Mouse (Mus musculus) cortical plate, adult 2 months (tissue): Measurements from ENCODE around the gene Adpgk.
A peak's percentile ranks its signal among the peaks of the same experiment; 100 is the strongest.

Experiments used
- CTCF ChIP-seq: fragments of 200-500 bp; IDR thresholded peaks from 2 replicates; pipeline ENCODE4 v1.5.1; 2011; ENCODE audit warnings: mild to moderate bottlenecking, control low read depth, low read length; ENCODE audit not compliant: insufficient read depth; ENCODE audit errors: extremely low read depth
- POLR2A ChIP-seq: fragments of 200-500 bp; IDR thresholded peaks from 2 replicates; pipeline ENCODE4 v1.6.1; 2011; ENCODE audit warnings: mild to moderate bottlenecking, low read length, control low read depth; ENCODE audit not compliant: insufficient read depth; ENCODE audit errors: extremely low read depth

GRCm38 (mm10) chr9:59266332-59266731 lies 25.0 kb upstream of the Adpgk start:
- peak; percentile 39 for TF ChIP-seq CTCF
- no peak for TF ChIP-seq POLR2A
